Mouse (Mus musculus): ENCODE data around the gene Znrd1. TPM values are rescaled to one million over a fixed set of nuclear protein-coding genes. Genes with fewer than 3 reads are reported as not detected.

Znrd1 gene
- polyA plus RNA-seq, 1 experiment, result 33.7 TPM

GRCm38 (mm10) chr17:36942391-36942790 lies 16.0 kb downstream of the Znrd1 start:
- peak; percentile 51 for DNase-seq
- WGBS, result 26% methylated on average over 10 of the region's 10 CpGs

GRCm38 (mm10) chr17:36938056-36938455 lies 20.3 kb downstream of the Znrd1 start:
- no peak for DNase-seq
- H3K4me3 ChIP-seq (ENCODE audit: insufficient read depth, low read depth, low read length), result no peak overlapping the region
- H3K27me3 ChIP-seq (replicated peaks; ENCODE audit: control insufficient read depth, insufficient read depth, low read length), result no peaks in the 10 kb centered on the region
- TF ChIP-seq CTCF (conservative IDR thresholded peaks at IDR 0.05; ENCODE audit: insufficient read depth, insufficient read length, low read depth, low read length) (no peak), POLR2A (IDR thresholded peaks at IDR 0.05; ENCODE audit: low read depth, low read length) (no peak)
- peaks cover 4% of the 10 kb centered on the region; the same call in 1 of the 2 replicates for H3K4me1 ChIP-seq (ENCODE audit: control insufficient read depth, insufficient read depth, low read length)
- WGBS, result 77% methylated on average over 2 of the region's 2 CpGs
- H3K36me3 ChIP-seq (ENCODE audit: control insufficient read depth, insufficient read depth, low read length), result no peaks in the 10 kb centered on the region
- H3K27ac ChIP-seq (ENCODE audit: insufficient read depth, low read depth, low read length), result no peak overlapping the region

More at GRCm38 (mm10) chr17:36942391-36942790, 16.0 kb downstream of the Znrd1 start:
- Histone ChIP-seq H3K27ac (ENCODE audit: insufficient read depth, low read depth, low read length) (no peak overlapping the region), H3K4me1 (ENCODE audit: control insufficient read depth, insufficient read depth, low read length) (peaks cover 8% of the 10 kb centered on the region), H3K4me3 (ENCODE audit: insufficient read depth, low read depth, low read length) (peak overlapping the region; percentile 27), H3K36me3 (ENCODE audit: control insufficient read depth, insufficient read depth, low read length) (no peaks in the 10 kb centered on the region), H3K27me3 (replicated peaks; ENCODE audit: control insufficient read depth, insufficient read depth, low read length) (no peaks in the 10 kb centered on the region)
- TF ChIP-seq CTCF (conservative IDR thresholded peaks at IDR 0.05; ENCODE audit: insufficient read depth, insufficient read length, low read depth, low read length), result no peak
- no peak for TF ChIP-seq POLR2A (IDR thresholded peaks at IDR 0.05; ENCODE audit: low read depth, low read length)

GRCm38 (mm10) chr17:36931806-36932205 lies 26.6 kb downstream of the Znrd1 start:
- no peak overlapping the region for H3K4me3 ChIP-seq (ENCODE audit: insufficient read depth, low read depth, low read length)
- no peaks in the 10 kb centered on the region for H3K36me3 ChIP-seq (ENCODE audit: control insufficient read depth, insufficient read depth, low read length)
- H3K4me1 ChIP-seq (ENCODE audit: control insufficient read depth, insufficient read depth, low read length), result 0 out of 2 replicates have a peak, but pooled peaks cover 2% of the 10 kb centered on the region
- TF ChIP-seq CTCF (conservative IDR thresholded peaks at IDR 0.05; ENCODE audit: insufficient read depth, insufficient read length, low read depth, low read length), result no peak
- TF ChIP-seq POLR2A (IDR thresholded peaks at IDR 0.05; ENCODE audit: low read depth, low read length), result no peak
- WGBS, result 44% methylated on average over 2 of the region's 2 CpGs
- DNase-seq, result peak; percentile 65
- peak overlapping the region; percentile 73 for H3K27ac ChIP-seq (ENCODE audit: insufficient read depth, low read depth, low read length)
- no peaks in the 10 kb centered on the region for H3K27me3 ChIP-seq (replicated peaks; ENCODE audit: control insufficient read depth, insufficient read depth, low read length)

DNA sequence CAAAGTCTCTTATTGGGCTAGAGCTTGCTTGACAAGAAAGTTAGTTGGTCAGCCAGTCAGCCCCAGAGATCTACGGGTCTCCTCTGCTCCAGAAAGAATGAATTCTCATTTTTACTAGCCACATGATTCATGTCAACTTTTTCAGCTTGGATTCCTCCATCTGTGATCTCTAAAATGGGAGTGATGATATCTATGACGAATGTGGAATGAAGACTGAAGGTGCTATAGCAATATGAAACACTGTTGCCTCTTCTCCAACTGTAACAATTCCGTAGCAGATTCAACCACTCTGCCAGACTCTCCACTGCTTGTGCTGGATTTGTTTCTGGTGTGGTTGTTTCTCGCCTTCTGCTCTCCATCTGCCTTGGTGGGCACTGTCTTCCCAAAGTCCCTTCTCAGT lies 27.2 kb downstream of the Znrd1 start:
- H3K36me3 ChIP-seq (ENCODE audit: control insufficient read depth, insufficient read depth, low read length), result no peaks in the 10 kb centered on the region
- no peak for DNase-seq
- H3K4me1 ChIP-seq (ENCODE audit: control insufficient read depth, insufficient read depth, low read length), result 0 out of 2 replicates have a peak, but pooled peaks cover 2% of the 10 kb centered on the region
- no peaks in the 10 kb centered on the region for H3K27me3 ChIP-seq (replicated peaks; ENCODE audit: control insufficient read depth, insufficient read depth, low read length)
- no peak overlapping the region for H3K4me3 ChIP-seq (ENCODE audit: insufficient read depth, low read depth, low read length)
- peak overlapping the region; percentile 73 for H3K27ac ChIP-seq (ENCODE audit: insufficient read depth, low read depth, low read length)
- 81% methylated on average over 4 of the region's 4 CpGs for WGBS
- TF ChIP-seq CTCF (conservative IDR thresholded peaks at IDR 0.05; ENCODE audit: insufficient read depth, insufficient read length, low read depth, low read length), result no peak
- TF ChIP-seq POLR2A (IDR thresholded peaks at IDR 0.05; ENCODE audit: low read depth, low read length), result no peak

DNA sequence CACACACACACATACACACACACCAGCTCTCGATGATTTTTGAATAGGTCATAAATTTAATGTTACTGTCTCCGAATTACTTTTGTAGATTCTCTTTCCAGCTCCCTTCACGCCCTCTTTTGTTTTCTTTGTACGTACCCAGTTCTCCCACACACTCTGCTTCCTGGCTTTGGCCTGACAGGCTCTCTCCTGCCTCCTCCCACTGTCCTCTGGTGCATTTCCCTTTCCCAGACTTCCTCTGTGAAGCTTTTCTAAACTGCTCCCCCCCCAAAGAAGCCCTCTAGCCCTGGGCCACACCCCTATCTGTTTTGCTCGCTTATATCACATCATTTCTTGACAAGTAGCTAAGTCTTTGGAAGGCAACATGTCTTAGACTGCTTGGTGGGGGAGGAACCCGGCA lies 28.1 kb downstream of the Znrd1 start:
- no peak overlapping the region for H3K27ac ChIP-seq (ENCODE audit: insufficient read depth, low read depth, low read length)
- TF ChIP-seq CTCF (conservative IDR thresholded peaks at IDR 0.05; ENCODE audit: insufficient read depth, insufficient read length, low read depth, low read length), result no peak
- no peak for TF ChIP-seq POLR2A (IDR thresholded peaks at IDR 0.05; ENCODE audit: low read depth, low read length)
- no peak overlapping the region for H3K4me3 ChIP-seq (ENCODE audit: insufficient read depth, low read depth, low read length)
- DNase-seq, result peak; percentile 67
- 31% methylated on average over 6 of the region's 6 CpGs for WGBS
- no peaks in the 10 kb centered on the region for H3K36me3 ChIP-seq (ENCODE audit: control insufficient read depth, insufficient read depth, low read length)
- H3K4me1 ChIP-seq (ENCODE audit: control insufficient read depth, insufficient read depth, low read length), result 0 out of 2 replicates have a peak, but pooled peaks cover 2% of the 10 kb centered on the region
- H3K27me3 ChIP-seq (replicated peaks; ENCODE audit: control insufficient read depth, insufficient read depth, low read length), result no peaks in the 10 kb centered on the region

DNA sequence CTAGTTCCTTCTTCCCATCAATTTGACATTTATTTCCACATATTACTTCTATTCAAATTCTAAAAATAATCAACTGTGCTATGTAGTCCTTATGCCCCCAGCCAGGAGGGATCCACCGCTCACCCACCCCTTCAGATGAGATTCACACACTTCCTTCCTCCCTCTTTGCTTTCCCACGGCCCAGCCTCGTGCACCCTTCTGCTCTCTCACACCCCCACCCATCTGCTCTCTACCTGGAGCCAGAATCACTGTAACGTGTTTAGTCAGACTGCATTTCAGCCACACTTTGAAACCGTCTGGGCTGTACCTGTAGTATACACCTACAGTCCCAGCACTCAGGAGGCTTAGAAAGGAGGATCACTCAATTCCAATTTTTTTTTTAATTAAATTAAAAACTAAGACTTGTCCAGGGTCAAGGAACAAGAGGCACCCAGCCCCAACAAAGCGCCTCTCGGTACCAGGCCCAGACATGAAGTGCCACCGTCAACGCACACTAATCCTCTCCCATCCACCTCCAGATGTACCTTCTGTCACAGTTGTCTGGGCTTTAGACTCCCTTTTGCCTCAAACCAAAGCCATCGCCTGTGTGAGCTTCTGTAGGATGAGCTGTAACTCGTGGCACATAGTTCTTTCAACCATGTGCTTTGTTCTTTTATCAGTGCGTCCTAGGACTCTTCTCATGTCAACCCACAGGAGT lies 29.0 kb downstream of the Znrd1 start:
- TF ChIP-seq CTCF (conservative IDR thresholded peaks at IDR 0.05; ENCODE audit: insufficient read depth, insufficient read length, low read depth, low read length) (no peak), POLR2A (IDR thresholded peaks at IDR 0.05; ENCODE audit: low read depth, low read length) (no peak)
- Histone ChIP-seq H3K27ac (ENCODE audit: insufficient read depth, low read depth, low read length) (no peak overlapping the region), H3K27me3 (replicated peaks; ENCODE audit: control insufficient read depth, insufficient read depth, low read length) (no peaks in the 10 kb centered on the region), H3K36me3 (ENCODE audit: control insufficient read depth, insufficient read depth, low read length) (no peaks in the 10 kb centered on the region), H3K4me1 (ENCODE audit: control insufficient read depth, insufficient read depth, low read length) (0 out of 2 replicates have a peak, but pooled peaks cover 2% of the 10 kb centered on the region), H3K4me3 (ENCODE audit: insufficient read depth, low read depth, low read length) (no peak overlapping the region)
- 72% methylated on average over 12 of the region's 12 CpGs for WGBS
- DNase-seq, result no peak

GRCm38 (mm10) chr17:36927496-36928120 lies 30.8 kb downstream of the Znrd1 start:
- WGBS, result 55% methylated on average over 10 of the region's 10 CpGs
- H3K27me3 ChIP-seq (replicated peaks; ENCODE audit: control insufficient read depth, insufficient read depth, low read length), result no peaks in the 10 kb centered on the region

More at GRCm38 (mm10) chr17:36927496-36928120, 30.8 kb downstream of the Znrd1 start:
- H3K4me1 ChIP-seq (ENCODE audit: control insufficient read depth, insufficient read depth, low read length), result 0 out of 2 replicates have a peak, but pooled peaks cover 2% of the 10 kb centered on the region
- TF ChIP-seq CTCF (conservative IDR thresholded peaks at IDR 0.05; ENCODE audit: insufficient read depth, insufficient read length, low read depth, low read length), result no peak
- no peak for TF ChIP-seq POLR2A (IDR thresholded peaks at IDR 0.05; ENCODE audit: low read depth, low read length)
- H3K27ac ChIP-seq (ENCODE audit: insufficient read depth, low read depth, low read length), result no peak overlapping the region
- DNase-seq, result no peak
- no peak overlapping the region for H3K4me3 ChIP-seq (ENCODE audit: insufficient read depth, low read depth, low read length)
- no peaks in the 10 kb centered on the region for H3K36me3 ChIP-seq (ENCODE audit: control insufficient read depth, insufficient read depth, low read length)
